Mouse (Mus musculus) lung, postnatal 0 days (tissue): Measurements from ENCODE around the gene Ccdc177. TPM values are rescaled to one million over a fixed set of nuclear protein-coding genes. Genes with fewer than 3 reads are reported as not detected.

Source experiments
- ATAC-seq: fragments of 200-750 bp; cut with Nextera tagmentation; 2 replicates; pipeline ENCODE4 v1.8.0; 2017; ENCODE audit warnings: moderate library complexity
- DNase-seq: peaks from one replicate; pipeline ENCODE4 v3.0.0-alpha.2; 2016; ENCODE audit warnings: low spot score
- H3K27ac ChIP-seq: fragments of 300-500 bp; sonication (generic); 2 replicates; pipeline ENCODE4 v1.5.1; 2014; ENCODE audit warnings: antibody characterized with exemption, mild to moderate bottlenecking, low read length, mixed read lengths
- H3K27me3 ChIP-seq: fragments of 300-500 bp; sonication (generic); replicated peaks from 2 replicates; pipeline ENCODE4 v1.6.1; 2014; ENCODE audit warnings: low read length, mixed read lengths; ENCODE audit not compliant: insufficient read depth
- H3K36me3 ChIP-seq: fragments of 300-500 bp; sonication (generic); 2 replicates; pipeline ENCODE4 v1.6.1; 2014; ENCODE audit warnings: low read length, mixed read lengths; ENCODE audit not compliant: insufficient read depth
- H3K4me1 ChIP-seq: fragments of 300-500 bp; sonication (generic); 2 replicates; pipeline ENCODE4 v1.6.1; 2014; ENCODE audit warnings: antibody characterized with exemption, low read depth, low read length, mixed read lengths; ENCODE audit not compliant: insufficient read depth
- H3K4me2 ChIP-seq: fragments of 300-500 bp; sonication (generic); replicated peaks from 2 replicates; pipeline ENCODE4 v1.6.1; 2014; ENCODE audit warnings: low read depth, mild to moderate bottlenecking, low read length, moderate library complexity, mixed read lengths
- H3K4me3 ChIP-seq: fragments of 300-500 bp; sonication (generic); 2 replicates; pipeline ENCODE4 v1.5.1; 2014; ENCODE audit warnings: low read depth, low read length
- H3K9ac ChIP-seq: fragments of 300-500 bp; sonication (generic); replicated peaks from 2 replicates; pipeline ENCODE4 v1.6.1; 2014; ENCODE audit warnings: low read depth, mild to moderate bottlenecking
- H3K9me3 ChIP-seq: fragments of 300-500 bp; sonication (generic); 2 replicates; pipeline ENCODE4 v1.6.1; 2016; ENCODE audit warnings: low read length, mixed read lengths
- CTCF ChIP-seq: IDR thresholded peaks from 2 replicates; pipeline ENCODE4 v1.5.1; 2016; ENCODE audit warnings: antibody characterized with exemption, mild to moderate bottlenecking
- EP300 ChIP-seq: IDR thresholded peaks from 2 replicates; pipeline ENCODE4 v1.6.1; 2016; ENCODE audit warnings: antibody characterized with exemption, mild to moderate bottlenecking, control low read depth
- WGBS: fragments of 180-500 bp; shearing (Covaris S2); extraction: QIAGEN DNeasy Blood & Tissue Kit; methylation state at CpG from one replicate; pipeline ENCODE4 v1.1.7; 2014; 5-methylcytosine and 5-hydroxymethylcytosine counted together
- polyA plus RNA-seq: library from polyadenylated mRNA; unstranded; fragments of >200 nt; fragmentation: Nextera tagmentation; extraction: Ambion mirVana; gene quantifications from 2 replicates; pipeline ENCODE4 v1.2.1, GENCODE M21; 2015

Gene Ccdc177
- polyA plus RNA-seq, 1 experiment from 2014 or later: 0.02 TPM

DNA sequence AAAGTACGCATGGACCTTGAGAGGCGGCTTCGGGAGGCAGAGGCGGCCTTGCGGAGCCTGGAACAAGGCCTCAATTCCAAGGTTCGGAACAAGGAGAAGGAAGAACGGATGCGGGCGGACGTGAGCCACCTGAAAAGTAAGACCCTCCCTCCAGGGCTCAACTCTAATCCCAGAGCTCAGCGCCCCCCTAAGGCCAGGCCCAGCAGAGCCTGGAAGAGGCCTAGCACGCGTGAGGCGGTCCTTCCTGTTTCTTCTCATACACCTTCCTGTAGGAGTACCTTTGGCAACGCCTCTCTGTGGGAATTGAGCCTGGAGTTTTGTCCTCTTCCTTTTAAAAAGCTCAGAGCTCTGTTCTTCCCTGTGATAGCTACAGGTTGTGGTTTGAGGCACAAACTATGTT, 39.0 kb downstream of the Ccdc177 start:
- 84% methylated on average over 15 of the region's 15 CpGs for WGBS
- no peak for DNase-seq
- no peak overlapping the region for H3K4me3 ChIP-seq

GRCm38 (mm10) chr12:80720507-80720906, 40.0 kb downstream of the Ccdc177 start:
- ATAC-seq (no peak), DNase-seq (no peak)
- no peak overlapping the region for H3K4me2 ChIP-seq
- no peaks in the 10 kb centered on the region for H3K36me3 ChIP-seq
- H3K4me3 ChIP-seq: no peak overlapping the region
- no peaks in the 10 kb centered on the region for H3K27me3 ChIP-seq
- WGBS: 77% methylated on average over 12 of the region's 12 CpGs
- no peak overlapping the region for H3K9ac ChIP-seq
- TF ChIP-seq EP300 (no peak), CTCF (no peak)
- H3K27ac ChIP-seq: no peak overlapping the region
- H3K4me1 ChIP-seq: no peaks in the 10 kb centered on the region
- no peaks in the 10 kb centered on the region for H3K9me3 ChIP-seq

More for the DNA sequence above, 39.0 kb downstream of the Ccdc177 start:
- Histone ChIP-seq H3K36me3 (no peaks in the 10 kb centered on the region), H3K9me3 (no peaks in the 10 kb centered on the region), H3K27ac (no peak overlapping the region), H3K27me3 (no peaks in the 10 kb centered on the region), H3K4me2 (no peak overlapping the region), H3K4me1 (no peaks in the 10 kb centered on the region), H3K9ac (no peak overlapping the region)
- TF ChIP-seq EP300 (no peak), CTCF (no peak)
- ATAC-seq: no peak

GRCm38 (mm10) chr12:80719141-80719540, 41.3 kb downstream of the Ccdc177 start:
- H3K36me3 ChIP-seq: no peaks in the 10 kb centered on the region
- no peaks in the 10 kb centered on the region for H3K9me3 ChIP-seq
- 70% methylated on average over 2 of the region's 2 CpGs for WGBS
- no peak overlapping the region for H3K9ac ChIP-seq
- ATAC-seq: no peak
- H3K4me2 ChIP-seq: no peak overlapping the region
- H3K27ac ChIP-seq: no peak overlapping the region
- H3K4me3 ChIP-seq: no peak overlapping the region
- H3K27me3 ChIP-seq: no peaks in the 10 kb centered on the region
- TF ChIP-seq CTCF: no peak
- TF ChIP-seq EP300: no peak
- no peaks in the 10 kb centered on the region for H3K4me1 ChIP-seq
- DNase-seq: no peak

GRCm38 (mm10) chr12:80715915-80716314, 44.6 kb downstream of the Ccdc177 start:
- H3K9me3 ChIP-seq: no peaks in the 10 kb centered on the region
- ATAC-seq (no peak), DNase-seq (no peak)
- H3K27me3 ChIP-seq: no peaks in the 10 kb centered on the region
- H3K36me3 ChIP-seq: no peaks in the 10 kb centered on the region
- H3K4me2 ChIP-seq: no peak overlapping the region
- no peak overlapping the region for H3K27ac ChIP-seq
- no peak overlapping the region for H3K4me3 ChIP-seq
- 63% methylated on average over 6 of the region's 6 CpGs for WGBS
- no peaks in the 10 kb centered on the region for H3K4me1 ChIP-seq
- TF ChIP-seq EP300 (no peak), CTCF (no peak)
- no peak overlapping the region for H3K9ac ChIP-seq

GRCm38 (mm10) chr12:80706915-80707604, 53.4 kb downstream of the Ccdc177 start:
- TF ChIP-seq EP300 (no peak), CTCF (no peak)
- Histone ChIP-seq H3K27me3 (no peaks in the 10 kb centered on the region), H3K4me2 (no peak overlapping the region), H3K4me1 (no peaks in the 10 kb centered on the region), H3K36me3 (no peaks in the 10 kb centered on the region), H3K9ac (no peak overlapping the region), H3K9me3 (no peaks in the 10 kb centered on the region), H3K27ac (0 out of 2 replicates have a peak overlapping the region, but pooled peaks have one; percentile 20), H3K4me3 (no peak overlapping the region)
- ATAC-seq (no peak), DNase-seq (peak; percentile 9)
- 13% methylated on average over 6 of the region's 6 CpGs for WGBS

DNA sequence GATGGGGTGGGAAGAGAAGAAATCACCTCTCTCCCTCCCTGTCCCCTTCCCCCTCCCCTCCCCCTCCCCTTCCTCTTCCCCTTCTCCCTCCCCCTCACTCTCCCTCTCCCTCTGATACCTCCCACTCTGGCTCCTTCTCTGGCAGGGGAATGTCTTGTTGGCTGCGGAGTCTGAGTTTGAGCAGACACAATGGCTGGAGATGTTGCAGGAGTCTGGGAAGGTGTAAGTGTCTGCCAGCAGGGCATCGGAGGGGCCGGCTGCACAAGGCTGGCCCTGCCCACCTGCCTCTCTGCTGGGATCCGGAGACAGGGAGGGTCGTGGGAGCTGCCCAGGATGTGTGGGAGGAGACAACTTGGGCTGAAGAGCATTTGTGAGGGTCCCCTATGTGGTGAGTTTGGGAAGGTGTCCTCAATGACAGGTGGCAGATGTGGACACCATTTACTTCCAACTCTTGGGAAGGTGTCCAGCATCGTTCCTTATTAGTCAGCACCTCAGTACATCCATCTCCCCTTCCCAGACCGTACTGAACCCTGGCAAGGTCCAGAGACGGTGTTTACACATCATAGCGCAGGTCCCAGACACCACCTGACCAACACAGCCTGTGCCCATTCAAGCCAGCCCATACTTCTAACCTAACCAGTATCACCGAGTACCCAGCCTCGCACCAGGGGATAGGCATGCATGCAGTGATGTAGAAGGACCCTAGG, 54.1 kb downstream of the Ccdc177 start:
- Histone ChIP-seq H3K9me3 (no peaks in the 10 kb centered on the region), H3K27me3 (no peaks in the 10 kb centered on the region), H3K36me3 (no peaks in the 10 kb centered on the region), H3K4me1 (no peaks in the 10 kb centered on the region), H3K27ac (no peak overlapping the region), H3K9ac (no peak overlapping the region), H3K4me2 (no peak overlapping the region), H3K4me3 (no peak overlapping the region)
- no peak for DNase-seq
- no peak for ATAC-seq
- 45% methylated on average over 11 of the region's 11 CpGs for WGBS
- no peak for TF ChIP-seq CTCF
- TF ChIP-seq EP300: no peak

Other genes with a start within 250 kb of the Ccdc177 start
- gene Galnt16, start 242.4 kb downstream of the Ccdc177 start, polyA plus RNA-seq: 5.5 and 5.6 TPM in 2 replicates
- gene Slc39a9, start 116.8 kb downstream of the Ccdc177 start, polyA plus RNA-seq: 14.9 and 16.6 TPM in 2 replicates
- 104 and 122 TPM in 2 replicates for gene Erh, start 116.3 kb downstream of the Ccdc177 start, polyA plus RNA-seq
- 10.4 and 11.6 TPM in 2 replicates for gene Plekhd1, start 68.1 kb downstream of the Ccdc177 start, polyA plus RNA-seq
- 26.5 and 34.9 TPM in 2 replicates for gene Susd6, start 29.8 kb upstream of the Ccdc177 start, polyA plus RNA-seq
- gene Srsf5, start 184.8 kb upstream of the Ccdc177 start, polyA plus RNA-seq: 442 and 529 TPM in 2 replicates
- gene Slc10a1, start 208.0 kb upstream of the Ccdc177 start, polyA plus RNA-seq: 0.47 and 0.57 TPM in 2 replicates